Mouse (Mus musculus) liver, adult (tissue): ENCODE measurements around the gene Abhd16b.

Experiments used
- GATA4 ChIP-seq: IDR thresholded peaks from 2 replicates; pipeline ENCODE4 v1.6.1; 2014; ENCODE audit warnings: mild to moderate bottlenecking, low read length; ENCODE audit not compliant: insufficient replicate concordance

The Abhd16b gene

DNA sequence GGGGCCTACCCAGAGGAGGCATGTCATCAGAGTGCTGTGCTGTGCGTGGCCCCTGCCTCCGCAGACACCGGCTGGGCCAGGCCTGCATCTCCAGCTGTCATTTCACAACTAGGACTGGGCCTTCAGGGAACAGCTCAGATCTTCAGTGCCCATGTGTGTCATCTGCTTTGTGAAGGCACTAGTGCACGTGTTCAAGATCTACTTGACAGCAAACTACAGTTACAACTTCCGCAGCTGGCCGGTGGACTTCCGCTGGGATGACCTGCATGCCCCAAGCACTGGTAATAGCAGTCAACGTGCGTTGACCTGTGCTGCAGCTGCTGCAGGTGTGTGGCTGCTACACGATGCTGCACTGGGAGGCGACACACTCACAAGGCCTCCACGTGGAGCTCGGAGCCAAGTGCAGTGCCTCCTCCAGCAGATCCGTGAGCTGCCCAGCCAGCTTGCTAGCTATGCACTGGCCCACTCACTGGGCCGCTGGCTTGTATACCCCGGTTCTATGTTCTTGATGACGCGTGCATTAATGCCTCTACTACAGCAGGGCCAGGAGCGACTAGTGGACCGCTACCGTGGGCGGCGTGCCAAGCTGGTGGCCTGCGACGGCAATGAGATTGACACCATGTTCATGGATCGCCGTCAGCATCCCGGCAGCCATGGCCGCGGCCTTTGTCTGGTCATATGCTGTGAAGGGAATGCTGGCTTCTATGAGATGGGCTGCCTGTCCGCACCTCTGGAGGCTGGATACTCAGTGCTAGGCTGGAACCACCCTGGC is at the start of gene Abhd16b:
Abhd16b (plus strand) TSS at position 51 of the 772 bp plus-strand sequence.
- no peak for TF ChIP-seq GATA4

DNA sequence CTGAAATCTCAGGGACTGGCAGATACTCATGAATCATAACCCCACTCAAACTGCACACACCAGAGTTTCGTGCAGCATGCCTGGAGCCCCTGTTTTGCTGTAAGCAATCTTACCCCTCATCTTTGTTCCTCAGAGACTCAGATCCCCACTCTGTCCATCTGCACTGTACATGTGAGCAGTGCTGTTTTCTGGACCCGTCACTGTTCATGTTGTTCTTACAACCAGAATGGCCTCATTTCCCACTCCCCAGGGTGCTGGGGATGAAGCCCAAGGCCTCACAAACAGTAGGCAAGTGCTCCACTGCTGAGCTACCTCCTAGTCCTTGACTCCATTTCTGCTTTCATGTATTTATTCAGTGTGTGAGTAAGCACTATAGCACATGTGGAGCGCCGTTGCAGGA is 40.8 kb upstream of the Abhd16b start:
- no peak for TF ChIP-seq GATA4

DNA sequence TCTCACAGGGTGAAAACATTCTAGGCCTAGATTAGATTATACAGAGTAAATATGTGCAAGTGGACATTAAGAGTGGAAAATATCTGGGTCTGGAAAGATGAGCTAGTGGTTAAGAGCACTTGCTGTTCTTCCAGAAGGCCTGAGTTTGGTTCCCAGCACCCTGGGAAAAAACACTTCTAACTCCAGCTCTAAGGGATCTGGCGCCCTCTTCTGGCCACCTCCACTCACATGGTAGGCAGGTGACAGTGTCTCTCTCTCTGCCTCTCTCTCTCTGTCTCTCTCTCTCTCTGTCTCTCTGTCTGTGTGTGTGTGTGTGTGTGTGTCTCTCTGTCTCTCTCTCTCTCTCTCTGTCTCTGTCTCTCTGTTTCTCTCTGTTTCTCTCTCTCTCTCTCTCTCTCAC is 39.7 kb upstream of the Abhd16b start:
- TF ChIP-seq GATA4, result no peak

DNA sequence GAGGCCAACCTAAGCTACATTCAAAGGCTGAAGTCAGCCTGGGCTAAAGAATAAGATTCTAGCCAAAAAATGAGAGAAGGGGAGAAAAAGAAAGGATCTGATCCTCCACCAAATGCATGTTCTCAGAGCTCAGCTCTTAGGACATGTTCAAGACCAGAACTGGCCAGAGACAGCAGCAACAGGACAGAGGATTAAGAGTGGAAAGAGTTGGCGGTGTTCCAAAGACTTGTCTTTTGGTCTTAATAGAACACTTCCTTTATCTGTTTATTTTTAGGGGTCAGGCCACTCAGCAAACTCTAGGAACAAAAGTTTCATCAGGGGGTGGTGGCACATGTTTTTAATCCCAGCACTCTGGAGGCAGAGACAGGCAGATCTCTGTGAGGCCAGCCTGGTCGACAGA is 37.1 kb upstream of the Abhd16b start:
- peak; percentile 17; the same call in 1 of the 2 replicates for TF ChIP-seq GATA4

DNA sequence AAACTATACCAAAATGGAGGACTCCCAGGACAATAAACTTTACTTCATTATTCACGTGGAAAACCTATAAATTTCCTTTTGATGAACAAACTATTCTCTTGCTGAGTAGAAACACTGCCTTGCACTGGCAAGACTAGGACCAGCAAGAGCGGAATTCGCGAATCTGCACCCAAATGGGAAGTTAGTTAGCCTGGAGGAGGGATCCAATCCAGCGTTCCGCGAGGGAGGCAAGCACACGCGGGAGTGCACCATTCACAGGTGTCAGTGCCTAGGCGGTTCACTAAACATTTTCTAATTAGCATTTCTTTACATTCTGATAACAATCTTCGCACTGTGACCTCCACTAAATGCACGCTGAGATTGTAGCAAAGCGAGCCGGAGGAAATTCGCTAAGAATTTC is 35.2 kb upstream of the Abhd16b start:
- no peak for TF ChIP-seq GATA4

DNA sequence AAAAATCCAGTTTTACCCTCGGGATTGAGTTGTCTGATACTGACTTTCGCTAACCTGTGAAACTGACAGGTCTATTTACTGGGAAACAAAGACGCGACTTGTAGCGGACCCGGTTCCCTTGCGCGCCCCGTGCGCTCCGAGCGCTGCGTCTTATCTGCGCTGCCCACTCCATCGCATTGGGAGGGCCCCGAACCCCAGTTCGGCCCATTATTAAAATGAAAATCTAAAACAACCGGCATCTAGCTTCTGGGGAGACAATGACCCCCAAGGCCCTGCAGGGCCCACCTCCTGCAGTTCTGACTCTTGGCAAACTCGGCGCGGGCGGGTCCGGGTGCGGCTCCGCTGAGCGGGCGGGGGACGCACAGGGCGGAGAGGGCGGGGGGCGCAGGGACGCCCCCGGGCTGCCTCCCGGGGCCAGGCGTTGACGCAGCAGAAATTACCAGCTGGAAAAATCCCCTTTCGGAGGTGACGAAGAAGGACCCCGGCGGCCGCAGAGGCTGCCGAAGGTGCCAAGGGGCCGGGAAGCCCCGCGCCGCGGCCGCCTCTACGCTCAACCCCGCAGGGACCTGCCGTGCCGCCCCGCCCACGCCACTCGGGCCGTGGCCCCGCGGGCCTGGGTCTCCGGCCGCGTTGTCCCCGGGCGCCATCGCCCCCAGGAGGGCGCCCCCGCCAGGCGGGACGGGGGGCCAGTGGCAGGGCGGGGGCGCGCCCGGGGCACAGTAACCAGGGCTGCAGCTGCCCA is 34.4 kb upstream of the Abhd16b start:
- TF ChIP-seq GATA4, result no peak

DNA sequence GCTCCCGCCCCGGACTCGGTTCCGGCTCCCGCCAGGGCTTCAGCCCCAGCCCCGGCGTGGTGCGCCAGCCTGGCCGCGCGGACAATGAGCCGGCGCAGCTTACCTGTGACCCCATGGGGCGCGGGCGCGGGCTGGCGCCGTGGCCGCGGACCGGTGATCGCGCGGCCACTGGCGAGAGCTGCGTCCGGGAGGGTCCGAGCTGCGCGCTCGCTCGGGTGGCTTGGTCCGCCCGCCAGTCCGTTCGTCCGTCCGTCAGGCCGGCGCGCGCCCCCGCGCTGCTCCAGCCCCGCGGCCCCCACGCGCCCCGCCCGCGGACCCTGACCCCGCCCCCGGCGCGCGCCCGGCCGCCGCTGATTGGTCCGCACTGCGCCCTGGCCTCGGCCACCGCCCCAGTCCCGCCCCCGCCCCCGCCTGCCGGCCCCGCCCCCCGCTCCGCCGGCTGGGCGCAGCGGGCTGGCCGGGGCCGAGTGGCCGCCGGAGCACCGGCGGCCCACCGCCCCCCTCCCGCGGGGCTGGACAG is 33.8 kb upstream of the Abhd16b start, which contains the start of gene Zbtb46:
Zbtb46 (minus strand) TSS at position 274 of the 520 bp plus-strand sequence.
- TF ChIP-seq GATA4, result no peak

DNA sequence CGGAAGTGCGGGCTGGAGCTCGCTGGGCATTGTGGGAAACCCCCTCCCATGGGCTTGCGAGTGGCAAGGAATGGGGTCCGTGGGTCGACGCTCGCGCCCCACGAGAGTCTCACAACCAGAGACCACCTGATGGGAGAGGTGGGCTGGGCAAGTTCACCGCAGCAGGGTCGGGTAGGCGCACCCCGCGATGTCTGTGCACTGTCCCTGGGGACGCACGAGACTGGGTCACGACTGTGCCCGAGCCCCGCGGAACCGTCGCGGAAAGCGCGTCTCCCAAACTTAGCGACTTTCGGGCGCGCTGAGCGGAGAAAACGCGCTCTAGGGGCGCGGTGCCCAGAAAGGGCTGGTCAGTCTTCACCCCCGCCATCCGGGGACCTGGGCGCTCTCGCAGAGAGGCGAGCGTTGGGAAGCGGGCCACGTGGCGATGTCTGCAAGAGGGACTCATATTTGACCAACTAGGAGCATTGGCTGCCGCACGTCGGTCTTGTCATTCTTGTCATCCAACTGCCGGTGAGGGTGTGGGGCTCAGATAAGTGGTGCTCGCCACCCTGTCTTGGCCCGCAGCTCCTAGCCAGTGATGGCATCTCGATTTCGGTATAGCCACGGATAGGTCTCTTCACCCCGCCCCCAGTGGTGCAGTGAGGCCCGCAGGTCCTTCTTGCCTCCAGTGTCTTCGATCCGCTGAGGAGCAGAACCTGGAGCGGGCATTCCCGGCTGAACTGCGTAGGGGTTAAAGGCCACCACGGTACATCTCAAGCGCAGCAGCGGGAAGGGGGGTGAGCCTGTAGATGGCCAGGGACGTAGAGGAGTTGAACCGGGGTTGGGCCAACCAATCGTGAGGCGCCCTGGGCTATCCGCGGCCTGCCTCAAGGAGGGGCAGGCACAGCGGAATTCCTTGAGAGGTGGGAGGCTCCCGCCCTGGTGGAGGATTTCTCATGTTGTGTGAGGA is 33.1 kb upstream of the Abhd16b start:
- TF ChIP-seq GATA4, result no peak

DNA sequence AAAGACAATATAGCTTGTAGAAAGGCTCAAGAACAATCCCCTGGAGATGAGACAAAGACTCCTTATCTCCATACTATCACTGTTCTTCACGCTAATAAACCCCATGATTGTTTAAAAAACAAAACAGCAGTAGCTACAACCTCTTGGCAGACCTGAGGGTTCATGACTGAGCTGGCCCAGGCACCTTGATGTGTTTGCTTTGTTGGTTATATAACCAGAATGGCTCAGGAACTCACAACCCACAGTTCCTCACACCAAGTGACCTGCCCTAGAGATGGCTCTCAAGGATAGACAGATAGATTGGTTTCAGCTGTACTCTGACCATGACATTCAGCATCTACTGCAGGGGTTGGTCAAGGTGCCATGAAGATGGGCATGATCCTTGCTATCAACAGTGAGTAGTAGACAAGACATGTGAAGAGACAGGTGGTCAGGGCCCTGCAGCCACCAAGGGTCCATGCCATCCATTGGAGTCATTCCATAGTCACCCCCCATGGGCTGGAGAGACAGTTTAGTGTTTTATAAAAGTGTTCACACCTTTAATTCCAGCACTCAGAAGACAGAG is 31.4 kb upstream of the Abhd16b start:
- TF ChIP-seq GATA4, result no peak

DNA sequence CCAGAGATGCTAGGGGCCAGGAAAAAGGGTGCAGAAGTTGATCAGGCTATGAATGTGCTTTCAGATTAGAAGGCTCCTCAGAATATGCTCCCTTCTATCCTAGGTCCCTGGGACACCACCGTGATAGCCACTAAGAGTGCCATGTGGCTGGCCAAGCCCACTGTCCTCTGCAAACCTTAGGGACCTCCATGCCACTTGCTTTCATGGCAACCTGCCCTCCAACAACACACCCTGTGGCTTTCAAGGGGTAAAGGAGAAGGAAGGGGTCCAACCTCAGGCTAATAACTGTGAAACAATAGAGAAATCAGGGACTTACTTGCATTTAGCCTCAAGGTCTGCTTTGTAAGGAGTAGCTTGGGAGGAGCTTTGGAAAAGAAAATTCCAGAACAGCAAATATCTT is 30.4 kb upstream of the Abhd16b start:
- no peak for TF ChIP-seq GATA4

DNA sequence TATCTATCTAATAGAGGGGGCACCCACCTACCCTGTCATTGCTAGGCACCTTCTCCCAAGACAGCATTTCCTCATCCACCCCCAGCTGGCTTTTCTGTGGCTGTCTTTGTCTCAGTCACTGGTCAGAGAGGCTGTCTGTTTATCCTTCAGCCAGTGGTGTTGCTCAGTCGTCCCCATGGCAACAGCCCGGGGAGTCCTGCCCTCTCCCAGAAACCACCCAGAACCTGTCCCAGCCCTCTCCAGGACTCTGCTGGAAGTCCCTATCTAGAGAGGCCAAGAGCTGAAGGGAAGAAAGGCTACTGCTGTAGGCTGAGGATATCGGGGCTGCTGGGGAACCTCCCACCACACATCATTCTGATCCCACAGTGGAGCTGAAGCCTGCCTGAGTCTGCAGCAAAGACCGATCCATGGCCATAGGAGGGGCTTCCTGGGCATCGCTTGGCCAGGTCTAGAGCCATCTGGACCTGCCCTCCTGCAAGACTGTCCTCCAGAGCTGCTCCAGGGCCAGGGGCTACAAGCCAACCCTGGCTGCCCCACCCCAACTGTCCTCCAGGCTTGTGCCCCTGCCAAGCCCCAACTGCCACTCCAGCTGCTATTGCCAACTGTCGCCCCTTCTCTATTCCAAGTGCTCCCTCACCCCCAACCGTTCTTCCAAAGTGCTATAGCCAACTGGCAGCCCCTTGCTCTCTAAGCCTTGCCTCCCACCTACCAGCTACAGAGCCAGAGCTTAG is 29.8 kb upstream of the Abhd16b start:
- TF ChIP-seq GATA4, result no peak

DNA sequence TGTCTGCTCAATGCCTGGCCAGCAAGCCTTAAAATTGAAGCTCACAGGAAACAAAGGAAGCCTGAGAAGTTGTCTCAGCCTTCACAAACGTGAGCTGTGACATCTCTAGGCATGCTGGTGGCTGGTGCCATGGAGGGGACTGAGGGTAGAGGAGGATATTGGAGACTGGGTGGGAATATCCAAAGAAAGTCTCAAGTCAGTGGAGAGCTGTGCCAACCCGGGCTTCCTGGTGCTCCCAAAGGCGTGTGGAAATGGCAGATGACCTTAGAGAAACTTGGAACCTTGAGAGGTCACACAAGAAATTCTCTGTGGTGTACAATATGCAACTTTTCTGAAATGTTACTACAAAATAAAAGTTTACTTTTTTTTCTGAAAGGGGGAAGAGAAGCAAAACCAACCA is 27.6 kb upstream of the Abhd16b start:
- TF ChIP-seq GATA4, result no peak

DNA sequence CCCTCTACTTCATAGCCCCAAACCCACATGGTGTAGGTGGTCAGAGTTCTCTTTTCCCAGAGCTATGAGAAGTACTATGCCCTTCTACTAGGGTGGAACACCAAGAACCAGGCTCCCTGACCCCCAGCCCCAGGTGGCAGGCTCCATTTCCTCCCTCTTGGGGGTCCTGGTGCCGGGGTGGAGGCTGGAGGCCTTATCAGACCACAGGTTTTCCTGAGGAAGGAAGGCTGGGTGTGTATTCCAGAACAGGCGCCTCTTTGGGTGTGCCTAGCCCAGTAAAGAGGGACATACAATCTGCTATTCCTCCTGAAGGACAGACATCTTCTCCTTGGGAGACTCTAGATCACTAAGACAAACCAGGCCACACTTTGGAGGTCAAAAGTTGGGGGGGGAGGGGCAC is 22.7 kb upstream of the Abhd16b start:
- peak; percentile 75; the same call in 1 of the 2 replicates for TF ChIP-seq GATA4

DNA sequence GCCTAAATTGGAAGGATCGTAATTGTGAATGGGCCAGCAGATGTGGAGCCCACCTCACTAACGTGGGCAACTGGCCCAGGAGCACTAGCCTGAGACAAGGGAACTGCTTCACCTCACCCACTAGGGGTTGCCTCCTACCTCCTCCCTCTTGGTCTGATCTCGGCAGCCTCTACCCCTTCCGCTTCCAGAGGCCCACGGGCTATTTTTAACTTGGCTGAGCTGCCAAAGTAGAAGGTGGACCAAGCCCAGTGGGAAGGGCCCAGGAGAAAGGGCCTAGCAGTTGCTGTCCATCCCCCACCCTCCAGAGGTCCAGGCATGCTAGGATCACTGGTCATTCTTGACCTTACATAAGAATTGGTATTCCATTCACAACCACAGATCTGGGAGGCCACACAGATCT is 21.8 kb upstream of the Abhd16b start:
- no peak for TF ChIP-seq GATA4
